Mouse (Mus musculus) kidney, postnatal 25 days (tissue): ENCODE results near the gene Aff3.

Experiments
- DNase-seq, 2 experiments: peaks; one replicate each; pipeline ENCODE4 v3.0.0; 2021; ENCODE audit warnings: mixed read lengths in 2 of 2

Gene Aff3

GRCm38 (mm10) chr1:38261076-38261475, 403.7 kb downstream of the Aff3 start:
- peak in 1 of 2 experiments; percentile 11 for DNase-seq

DNA sequence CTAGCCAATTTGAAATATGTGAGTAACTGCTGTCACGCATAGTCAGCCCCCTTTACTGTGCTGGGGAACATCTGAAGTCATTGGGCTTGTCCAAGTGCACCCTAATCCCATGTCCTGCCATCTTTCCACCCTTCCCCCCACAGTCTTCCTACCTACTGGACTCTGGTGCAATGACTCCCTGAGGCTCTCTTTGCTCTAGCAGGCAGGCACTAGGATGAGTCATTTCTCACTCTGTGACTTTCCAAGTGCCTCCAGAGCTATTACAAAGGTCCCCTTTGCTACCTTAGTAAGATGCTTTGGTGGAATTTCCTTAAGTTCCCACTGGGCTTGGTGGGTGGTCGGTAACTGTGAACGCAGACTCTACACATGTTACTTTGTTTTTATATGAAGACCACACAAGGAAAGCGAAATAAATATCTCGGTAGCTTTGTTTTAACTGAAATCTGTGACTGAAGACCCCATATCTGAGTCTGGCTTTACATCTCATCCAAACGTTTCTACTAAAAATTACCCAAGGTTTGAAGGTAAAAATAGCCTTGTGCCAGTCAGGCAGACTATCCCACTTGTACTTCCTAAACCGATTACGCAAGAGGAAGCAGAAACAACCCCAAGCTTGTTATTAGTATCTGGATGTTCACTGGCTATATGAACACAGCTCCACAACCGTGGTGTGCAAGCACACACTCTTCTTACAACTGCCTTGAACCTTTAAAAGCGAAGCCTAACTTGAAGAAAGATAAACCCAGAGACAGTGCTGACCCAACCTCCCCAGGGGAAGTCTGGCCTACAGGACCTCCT, 405.0 kb downstream of the Aff3 start:
- no peak for DNase-seq

GRCm38 (mm10) chr1:38254426-38254825, 410.3 kb downstream of the Aff3 start:
- no peak for DNase-seq

DNA sequence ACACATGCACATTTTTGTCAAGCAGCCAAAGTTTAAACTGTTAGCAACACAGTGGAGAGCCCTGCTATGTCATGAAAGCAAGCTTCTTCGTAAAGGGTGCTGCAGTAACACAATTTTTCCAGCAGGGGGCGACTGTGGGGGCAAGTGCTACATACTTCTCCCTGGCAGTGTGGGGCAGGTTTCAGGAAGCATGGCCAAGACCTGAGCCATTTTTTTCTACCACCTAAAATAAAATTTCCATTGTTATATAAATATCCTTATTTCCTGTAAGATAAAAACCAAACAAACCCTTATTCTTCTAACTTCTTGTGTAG, 412.0 kb downstream of the Aff3 start:
- peak in 1 of 2 experiments; percentile 22 for DNase-seq

DNA sequence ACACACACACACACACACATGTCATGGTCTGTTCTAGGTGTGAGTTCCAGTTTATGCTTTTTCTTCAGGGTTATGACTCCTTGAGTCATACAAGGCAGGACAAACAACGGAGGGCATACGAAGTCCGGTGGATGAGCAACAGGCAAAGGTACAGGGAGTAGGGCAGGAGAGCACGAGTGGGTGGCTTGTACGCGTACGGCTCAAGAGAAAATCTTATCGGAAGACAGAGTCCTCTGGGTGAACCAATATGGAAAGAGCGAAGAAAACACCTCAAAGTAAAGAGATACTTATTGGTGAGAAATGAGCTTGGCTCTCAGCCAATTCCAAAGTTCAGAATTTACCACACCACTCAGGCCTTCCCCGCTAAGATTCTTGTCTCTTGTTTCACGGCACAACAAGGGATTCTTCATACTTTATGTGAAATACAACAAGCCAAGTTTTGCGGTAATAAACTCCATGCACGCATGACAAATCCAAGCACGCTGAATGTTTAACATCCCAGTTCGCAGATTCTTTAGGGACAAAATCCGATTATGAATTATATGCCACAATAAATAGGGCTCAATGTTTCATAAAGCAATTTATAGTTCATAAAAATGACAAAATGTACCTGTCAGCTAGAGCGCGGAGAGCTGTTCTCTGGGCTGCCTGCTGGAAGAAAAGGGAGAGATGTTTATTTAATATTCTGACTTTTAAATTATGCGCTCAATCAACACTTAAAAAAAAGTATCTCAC, 412.6 kb downstream of the Aff3 start:
- no peak for DNase-seq

GRCm38 (mm10) chr1:38251448-38251847, 413.3 kb downstream of the Aff3 start:
- no peak for DNase-seq

DNA sequence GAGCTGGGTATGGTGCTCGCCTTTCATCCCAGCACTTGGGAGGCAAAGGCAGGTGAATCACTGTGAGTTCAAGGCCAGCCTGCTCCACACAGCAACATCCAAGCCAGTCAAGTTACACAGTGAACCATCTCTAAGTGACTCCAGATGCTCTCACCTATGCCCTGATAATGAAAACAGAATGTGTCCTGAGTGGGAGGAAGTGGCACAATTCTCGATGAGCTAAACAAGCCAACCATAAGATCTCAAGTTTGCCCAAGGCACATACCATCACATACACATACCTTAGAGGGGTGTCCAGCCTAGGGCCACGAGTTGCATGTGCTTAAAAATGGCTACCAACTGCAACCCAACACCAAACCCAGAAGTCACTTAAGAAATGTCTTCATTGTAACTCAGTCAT, 414.5 kb downstream of the Aff3 start:
- DNase-seq = no peak

DNA sequence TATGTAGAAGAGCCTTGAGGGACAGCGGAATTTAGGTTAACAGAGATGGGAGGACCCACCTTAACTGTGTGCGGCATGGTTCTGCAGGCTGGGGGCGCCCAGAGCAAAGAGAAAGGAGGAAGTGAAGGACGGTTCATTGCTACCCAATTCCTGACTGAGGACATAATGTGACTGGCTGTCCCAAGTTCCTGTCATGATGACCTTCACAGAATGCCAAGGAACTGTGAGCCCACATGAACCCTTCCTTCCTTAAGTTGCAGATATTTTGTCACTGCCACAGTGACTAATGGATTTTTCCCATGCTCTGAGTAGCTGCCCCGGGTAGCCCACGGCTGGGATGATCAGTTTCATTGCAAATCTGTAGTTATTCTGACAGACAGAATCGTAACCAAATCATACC, 415.2 kb downstream of the Aff3 start:
- no peak for DNase-seq

DNA sequence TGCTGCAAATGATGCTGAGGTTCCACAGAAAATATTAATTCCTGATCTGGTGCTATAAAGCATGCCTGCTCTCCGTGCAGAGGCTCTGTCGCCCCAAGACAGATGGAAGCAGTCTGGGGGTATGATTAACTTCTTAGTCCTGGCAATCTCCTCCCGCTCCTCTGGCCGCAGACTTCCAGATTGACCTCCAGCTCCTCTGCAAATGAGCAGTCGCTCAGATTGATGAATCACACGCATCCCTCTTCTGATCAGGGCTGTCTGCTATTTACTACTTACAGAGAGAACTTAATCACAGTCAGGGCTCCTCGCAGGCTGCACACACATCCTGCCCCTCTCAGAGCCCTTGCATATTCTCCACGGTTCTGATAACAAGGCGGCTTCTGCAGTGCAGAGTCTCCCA, 416.7 kb downstream of the Aff3 start:
- DNase-seq = no peak

GRCm38 (mm10) chr1:38242559-38242958, 422.2 kb downstream of the Aff3 start:
- peak; percentile 28 to 49 for DNase-seq

DNA sequence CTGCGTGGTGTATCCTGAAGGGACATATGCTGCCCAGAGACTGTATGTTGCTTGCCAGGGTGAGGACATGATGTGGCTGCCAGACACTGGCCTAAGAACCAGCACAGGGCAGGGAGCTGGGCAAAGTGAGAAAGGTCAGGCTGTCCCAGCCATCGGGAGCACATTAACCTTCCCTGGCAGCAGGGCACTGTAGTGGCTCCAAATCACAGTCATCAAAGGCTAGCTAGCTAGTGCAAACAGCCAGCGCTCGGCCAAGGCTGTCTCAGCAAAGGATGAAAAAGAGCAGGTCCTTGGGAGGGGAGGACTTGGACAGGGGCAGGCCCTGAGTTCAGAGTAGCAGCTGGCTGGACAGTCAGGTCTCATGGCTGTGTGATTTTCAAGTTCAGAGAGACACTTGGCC, 423.0 kb downstream of the Aff3 start:
- DNase-seq = peak; percentile 42 to 78

GRCm38 (mm10) chr1:38241221-38241666, 423.5 kb downstream of the Aff3 start:
- peak; percentile 8 to 46 for DNase-seq

DNA sequence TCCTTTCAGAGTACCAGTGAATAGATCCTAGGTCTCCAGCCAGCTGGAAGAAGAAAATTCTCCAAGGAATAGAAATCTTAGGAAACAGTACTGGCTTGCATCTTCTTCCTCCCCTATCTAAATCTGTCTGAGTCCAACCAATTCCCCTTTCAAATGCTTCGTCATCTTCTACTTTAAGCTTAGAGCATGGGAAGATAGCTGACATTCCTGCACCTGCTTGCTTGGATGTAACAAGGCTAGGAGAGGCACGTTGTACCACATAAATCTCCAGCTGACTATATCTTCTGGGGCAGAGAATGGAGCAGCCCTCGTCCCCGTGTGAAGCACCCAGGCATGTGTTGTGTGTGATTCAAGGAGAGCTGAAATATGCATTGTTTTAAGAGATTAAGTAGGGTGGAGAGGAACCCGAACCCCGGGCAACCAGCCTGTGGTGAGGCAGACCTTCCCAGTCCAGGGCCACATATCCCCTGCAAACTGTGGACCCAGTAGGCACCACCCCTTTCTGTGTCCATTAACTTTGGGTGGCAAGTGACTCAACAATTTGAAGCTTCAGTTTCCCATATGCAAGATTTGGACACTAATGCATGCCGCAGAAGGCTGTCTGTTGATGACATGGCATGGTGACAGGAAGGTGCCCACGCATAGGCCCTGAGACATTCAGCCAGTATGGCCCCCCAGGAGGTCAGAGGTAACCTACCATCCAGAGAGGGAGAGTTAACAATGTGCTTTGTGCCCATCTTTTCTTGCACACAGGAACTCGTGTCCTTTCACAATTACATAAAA, 424.1 kb downstream of the Aff3 start:
- no peak for DNase-seq

DNA sequence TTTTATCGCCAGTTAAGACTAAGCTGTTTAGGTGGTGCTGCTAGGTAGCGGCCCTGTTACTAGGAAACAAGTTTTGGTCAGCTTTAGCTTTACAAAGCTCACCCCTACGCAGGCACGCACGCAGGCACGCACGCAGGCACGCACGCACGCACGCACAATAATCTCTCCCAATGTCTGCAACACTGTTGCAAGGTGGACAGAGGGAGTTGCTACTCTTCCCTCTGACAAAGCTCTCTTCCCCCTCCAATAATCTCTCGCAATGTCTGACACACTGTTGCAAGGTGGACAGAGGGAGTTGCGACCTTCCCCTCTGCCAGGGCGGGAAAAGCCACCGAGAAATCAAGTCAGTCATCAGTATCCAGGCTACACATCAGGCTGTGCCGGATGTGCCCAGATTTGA, 425.2 kb downstream of the Aff3 start:
- DNase-seq = no peak

DNA sequence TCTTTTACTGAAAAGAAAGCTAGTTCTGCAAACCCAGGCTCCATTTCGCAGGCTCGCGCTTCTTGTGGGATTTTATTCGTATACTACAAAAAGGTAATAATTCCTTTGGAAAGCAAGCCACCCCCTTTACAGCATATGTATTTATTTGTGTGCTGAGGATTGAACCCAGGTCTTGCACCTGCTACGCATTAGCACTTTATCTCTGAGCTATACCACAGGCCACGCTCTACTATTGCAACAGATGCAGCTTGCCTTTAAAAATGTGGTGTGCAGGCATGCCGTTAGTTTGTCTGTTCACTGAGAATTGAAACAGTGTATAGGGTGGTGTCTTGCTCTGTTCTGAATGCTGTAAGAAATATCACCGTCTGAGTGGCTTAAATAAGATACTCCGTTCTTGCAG, 426.9 kb downstream of the Aff3 start:
- DNase-seq = no peak

GRCm38 (mm10) chr1:38237027-38237787, 427.5 kb downstream of the Aff3 start:
- no peak for DNase-seq

DNA sequence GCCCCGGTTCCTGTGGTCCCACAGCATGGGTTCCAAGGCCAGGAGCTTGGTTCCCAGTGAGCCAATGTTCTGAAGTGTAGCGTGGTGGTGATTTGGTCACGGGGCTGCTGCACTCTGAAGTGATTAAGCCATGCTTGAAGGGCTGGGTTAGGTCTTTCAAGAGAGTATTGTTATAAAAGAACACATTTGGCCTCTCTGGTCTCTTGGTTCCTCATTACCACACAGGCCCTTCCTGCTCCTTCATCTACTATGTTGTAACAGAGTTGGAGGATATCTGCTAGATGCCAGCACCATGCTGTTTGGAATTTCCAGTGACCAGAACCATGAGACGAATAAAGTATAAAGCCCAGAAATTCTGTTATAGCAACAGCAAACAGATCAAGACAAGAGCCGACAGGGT, 431.6 kb downstream of the Aff3 start:
- no peak for DNase-seq

- no peak for DNase-seq
Observed at GRCm38 (mm10) chr1:38230041-38230440, 434.7 kb downstream of the Aff3 start.

GRCm38 (mm10) chr1:38228806-38229205, 435.9 kb downstream of the Aff3 start:
- DNase-seq = no peak

- DNase-seq = no peak
Observed at GRCm38 (mm10) chr1:38225166-38225565, 439.6 kb downstream of the Aff3 start.

GRCm38 (mm10) chr1:38222160-38222559, 442.6 kb downstream of the Aff3 start:
- peak in 1 of 2 experiments; percentile 27 for DNase-seq

DNA sequence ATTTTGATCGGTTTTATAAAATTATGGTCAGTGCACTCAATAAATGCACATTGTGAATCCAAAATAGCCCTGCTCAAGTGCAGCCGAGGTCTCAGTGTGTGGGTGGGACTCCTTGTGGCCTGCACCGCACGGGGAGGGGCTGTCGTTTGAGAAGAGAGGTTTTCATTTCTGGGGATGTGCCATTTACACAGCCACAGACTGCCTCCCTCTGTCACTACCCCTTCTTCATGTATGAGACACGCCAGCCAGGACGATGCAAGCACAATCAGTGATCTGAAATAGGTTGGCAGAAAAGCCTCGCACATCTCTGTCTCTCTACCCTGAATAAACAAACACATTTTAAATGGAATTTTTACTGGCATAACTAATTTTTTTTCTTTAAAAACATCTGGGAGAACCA, 443.3 kb downstream of the Aff3 start:
- DNase-seq = no peak
